Mouse (Mus musculus): Measurements from ENCODE around the gene Ifnar2. TPM values are rescaled to one million over a fixed set of nuclear protein-coding genes. Genes with fewer than 3 reads are reported as not detected.

The Ifnar2 gene
- polyA plus RNA-seq, 1 experiment from 2014 or later, result 29.0 TPM

DNA sequence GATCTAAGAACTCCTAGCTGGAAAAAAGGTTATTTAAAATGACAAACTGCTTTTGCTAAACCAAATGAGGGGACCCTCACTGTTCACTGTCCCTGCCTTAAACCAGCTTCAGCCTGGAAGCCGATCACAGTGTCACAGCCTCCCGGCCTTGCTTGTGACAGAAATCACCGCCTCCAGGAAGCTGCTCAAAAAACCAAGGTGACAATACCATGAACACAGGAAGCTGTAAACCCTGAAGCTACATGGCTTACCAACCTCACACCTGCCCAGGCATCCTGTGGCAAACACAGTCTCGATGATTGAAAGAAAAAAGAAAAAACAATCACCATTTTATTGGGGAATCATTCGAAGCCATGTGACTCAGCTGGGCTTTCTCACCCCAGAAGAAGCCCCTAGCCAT lies 73.0 kb downstream of the Ifnar2 start:
- Histone ChIP-seq H3K4me1 (peaks cover 21% of the 10 kb centered on the region), H3K36me3 (replicated peaks) (no peaks in the 10 kb centered on the region), H3K4me3 (no peak overlapping the region), H3K27ac (no peak overlapping the region), H3K27me3 (ENCODE audit: poor library complexity, severe bottlenecking) (no peaks in the 10 kb centered on the region), H3K9me3 (no peaks in the 10 kb centered on the region)
- no peak for DNase-seq (ENCODE audit: extremely low spot score, low spot score)
- 85% methylated on average over 5 of the region's 5 CpGs for WGBS

GRCm38 (mm10) chr16:91446778-91447511 lies 74.4 kb downstream of the Ifnar2 start:
- 80% methylated on average over 8 of the region's 8 CpGs for WGBS
- H3K36me3 ChIP-seq (replicated peaks), result no peaks in the 10 kb centered on the region
- H3K4me3 ChIP-seq, result no peak overlapping the region
- no peaks in the 10 kb centered on the region for H3K27me3 ChIP-seq (ENCODE audit: poor library complexity, severe bottlenecking)
- DNase-seq (ENCODE audit: extremely low spot score, low spot score), result no peak
- no peaks in the 10 kb centered on the region for H3K9me3 ChIP-seq
- 0 out of 2 replicates have a peak overlapping the region, but pooled peaks have one; percentile 0 for H3K27ac ChIP-seq
- H3K4me1 ChIP-seq, result peaks cover 11% of the 10 kb centered on the region; the same call in 1 of the 2 replicates

DNA sequence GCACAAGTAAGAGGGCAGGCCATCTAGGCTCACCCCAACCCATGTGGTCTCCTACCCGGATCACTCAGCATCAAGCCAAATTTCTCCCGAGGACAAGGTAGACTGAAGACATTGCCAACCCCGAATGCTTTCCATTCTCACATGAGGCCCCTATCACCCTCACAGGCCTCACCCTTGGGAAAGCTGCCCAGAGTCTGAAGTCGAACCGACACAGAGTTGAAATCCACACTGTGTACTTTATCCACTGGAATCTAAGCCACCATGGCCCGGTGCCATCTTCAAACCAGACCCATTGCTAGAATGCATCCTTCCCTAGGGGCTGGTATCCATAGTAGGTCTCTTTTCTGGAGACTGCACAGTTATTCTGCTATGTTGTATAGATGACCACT lies 74.9 kb downstream of the Ifnar2 start:
- no peak for DNase-seq (ENCODE audit: extremely low spot score, low spot score)
- Histone ChIP-seq H3K27ac (no peak overlapping the region), H3K36me3 (replicated peaks) (no peaks in the 10 kb centered on the region), H3K4me1 (peaks cover 10% of the 10 kb centered on the region; the same call in 1 of the 2 replicates), H3K4me3 (no peak overlapping the region), H3K27me3 (ENCODE audit: poor library complexity, severe bottlenecking) (no peaks in the 10 kb centered on the region), H3K9me3 (no peaks in the 10 kb centered on the region)
- 92% methylated on average over 6 of the region's 6 CpGs for WGBS

DNA sequence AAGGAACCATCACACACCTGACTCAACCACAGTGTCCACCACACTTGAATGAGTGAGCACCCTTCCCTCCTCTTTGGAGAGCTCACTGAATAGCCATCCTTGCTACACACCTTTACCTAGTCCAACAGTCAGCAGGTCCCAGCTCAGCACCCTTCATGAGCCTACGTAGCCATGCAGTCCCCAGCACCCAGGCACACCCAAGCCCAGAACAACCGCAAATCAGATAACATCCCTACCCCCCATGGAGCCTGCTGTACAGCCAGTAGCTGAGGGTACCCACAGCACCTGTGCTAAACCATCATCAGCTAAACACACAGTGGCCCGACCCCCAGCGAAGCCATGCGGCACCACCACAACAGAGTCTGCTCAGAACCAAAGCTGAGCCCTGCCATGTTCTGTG lies 75.5 kb downstream of the Ifnar2 start:
- WGBS, result 91% methylated on average over 5 of the region's 5 CpGs
- H3K27ac ChIP-seq, result no peak overlapping the region

GRCm38 (mm10) chr16:91448895-91449294 lies 76.3 kb downstream of the Ifnar2 start:
- DNase-seq (ENCODE audit: extremely low spot score, low spot score), result no peak
- no peaks in the 10 kb centered on the region for H3K27me3 ChIP-seq (ENCODE audit: poor library complexity, severe bottlenecking)
- H3K9me3 ChIP-seq, result no peaks in the 10 kb centered on the region
- WGBS, result 85% methylated on average over 7 of the region's 7 CpGs
- no peaks in the 10 kb centered on the region for H3K36me3 ChIP-seq (replicated peaks)
- peaks cover 5% of the 10 kb centered on the region; the same call in 1 of the 2 replicates for H3K4me1 ChIP-seq
- H3K4me3 ChIP-seq, result no peak overlapping the region
- H3K27ac ChIP-seq, result no peak overlapping the region

More for the DNA sequence above, 75.5 kb downstream of the Ifnar2 start:
- DNase-seq (ENCODE audit: extremely low spot score, low spot score), result no peak
- H3K4me3 ChIP-seq, result no peak overlapping the region
- no peaks in the 10 kb centered on the region for H3K9me3 ChIP-seq
- no peaks in the 10 kb centered on the region for H3K36me3 ChIP-seq (replicated peaks)
- H3K27me3 ChIP-seq (ENCODE audit: poor library complexity, severe bottlenecking), result no peaks in the 10 kb centered on the region
- peaks cover 5% of the 10 kb centered on the region; the same call in 1 of the 2 replicates for H3K4me1 ChIP-seq

- WGBS, result 83% methylated on average over 12 of the region's 12 CpGs
Observed at GRCm38 (mm10) chr16:91450137-91451064, 77.8 kb downstream of the Ifnar2 start.

GRCm38 (mm10) chr16:91451949-91452348 lies 79.4 kb downstream of the Ifnar2 start:
- H3K27me3 ChIP-seq (ENCODE audit: poor library complexity, severe bottlenecking), result no peaks in the 10 kb centered on the region
- no peaks in the 10 kb centered on the region for H3K36me3 ChIP-seq (replicated peaks)
- H3K27ac ChIP-seq, result no peak overlapping the region
- DNase-seq (ENCODE audit: extremely low spot score, low spot score), result no peak
- 85% methylated on average over 2 of the region's 2 CpGs for WGBS
- H3K9me3 ChIP-seq, result no peaks in the 10 kb centered on the region
- H3K4me1 ChIP-seq, result peaks cover 6% of the 10 kb centered on the region
- H3K4me3 ChIP-seq, result no peak overlapping the region

More at GRCm38 (mm10) chr16:91450137-91451064, 77.8 kb downstream of the Ifnar2 start:
- H3K4me1 ChIP-seq, result peaks cover 6% of the 10 kb centered on the region
- H3K27me3 ChIP-seq (ENCODE audit: poor library complexity, severe bottlenecking), result no peaks in the 10 kb centered on the region
- no peak overlapping the region for H3K27ac ChIP-seq
- no peaks in the 10 kb centered on the region for H3K9me3 ChIP-seq
- H3K36me3 ChIP-seq (replicated peaks), result no peaks in the 10 kb centered on the region
- no peak for DNase-seq (ENCODE audit: extremely low spot score, low spot score)
- H3K4me3 ChIP-seq, result no peak overlapping the region

GRCm38 (mm10) chr16:91452363-91452896 lies 79.8 kb downstream of the Ifnar2 start:
- Histone ChIP-seq H3K4me1 (peaks cover 3% of the 10 kb centered on the region; the same call in 1 of the 2 replicates), H3K9me3 (no peaks in the 10 kb centered on the region), H3K36me3 (replicated peaks) (no peaks in the 10 kb centered on the region), H3K4me3 (no peak overlapping the region), H3K27me3 (ENCODE audit: poor library complexity, severe bottlenecking) (no peaks in the 10 kb centered on the region), H3K27ac (no peak overlapping the region)
- no peak for DNase-seq (ENCODE audit: extremely low spot score, low spot score)
- 86% methylated on average over 6 of the region's 6 CpGs for WGBS

Other genes with a start within 250 kb of the Ifnar2 start
- 10.5 and 11.2 TPM in 2 replicates for gene Olig2, start 147.3 kb upstream of the Ifnar2 start, polyA plus RNA-seq (2016; fragmentation: Nextera tagmentation; extraction: Ambion mirVana)
- gene Olig1, start 103.0 kb upstream of the Ifnar2 start, polyA plus RNA-seq (2016; fragmentation: Nextera tagmentation; extraction: Ambion mirVana), result 8.3 and 8.5 TPM in 2 replicates
- not detected in 2 replicates for gene Gm21970, start 18.9 kb downstream of the Ifnar2 start, polyA plus RNA-seq (2016; fragmentation: Nextera tagmentation; extraction: Ambion mirVana)
- gene Il10rb, start 33.4 kb downstream of the Ifnar2 start, polyA plus RNA-seq (2016; fragmentation: Nextera tagmentation; extraction: Ambion mirVana), result 4.7 and 5.8 TPM in 2 replicates
- 48.3 and 52.7 TPM in 2 replicates for gene Ifnar1, start 112.5 kb downstream of the Ifnar2 start, polyA plus RNA-seq (2016; fragmentation: Nextera tagmentation; extraction: Ambion mirVana)
- gene Ifngr2, start 174.3 kb downstream of the Ifnar2 start, polyA plus RNA-seq (2016; fragmentation: Nextera tagmentation; extraction: Ambion mirVana), result 27.2 and 28.0 TPM in 2 replicates
- gene Tmem50b, start 225.0 kb downstream of the Ifnar2 start, polyA plus RNA-seq (2016; fragmentation: Nextera tagmentation; extraction: Ambion mirVana), result 32.7 and 33.8 TPM in 2 replicates
- gene Dnajc28, start 246.2 kb downstream of the Ifnar2 start, polyA plus RNA-seq (2016; fragmentation: Nextera tagmentation; extraction: Ambion mirVana), result 2.9 and 4.0 TPM in 2 replicates

Measured in forebrain, embryonic 10.5 days (tissue).